ENCODE assay signal across 19 mouse cellular contexts in genomic region chr6:82021074-82021473, GRCm38 (mm10). TPM values are rescaled to one million over a fixed set of nuclear protein-coding genes. Genes with fewer than 3 reads are reported as not detected.
DNase-seq lines count a peak whose midpoint lies in the region; ATAC-seq lines count a peak whose summit lies in the region.
"Had no signal": no experiment of that assay in that cellular context is flagged by ENCODE, and none has a peak within 500 bp of the region (broad histone marks: within the 10 kb centered on the region; RNA-seq: fewer than 3 reads in every experiment).

No protein-coding gene starts in this region.

- 0 out of 2 replicates have a peak overlapping the region, but pooled peaks have one; percentile 34 for H3K27ac ChIP-seq in kidney, embryonic 16.5 days (ENCODE audit: low read length)
- H3K27ac ChIP-seq: embryonic facial prominence, embryonic 12.5 days; forebrain, embryonic 15.5 days; heart, adult 2 months; hindbrain, embryonic 10.5 days; hindbrain, embryonic 14.5 days had no signal

- no peaks in the 10 kb centered on the region for H3K27me3 ChIP-seq in kidney, embryonic 16.5 days (ENCODE audit: insufficient read depth, low read length)
- H3K27me3 ChIP-seq: embryonic facial prominence, embryonic 12.5 days; forebrain, embryonic 15.5 days had no signal

- H3K36me3 ChIP-seq in kidney, embryonic 16.5 days (ENCODE audit: insufficient read depth, low read length): no peaks in the 10 kb centered on the region
- H3K36me3 ChIP-seq: embryonic facial prominence, embryonic 12.5 days; forebrain, embryonic 15.5 days; hindbrain, embryonic 10.5 days had no signal

- H3K4me1 ChIP-seq in kidney, embryonic 16.5 days (ENCODE audit: insufficient read depth, low read length): no peaks in the 10 kb centered on the region
- H3K4me1 ChIP-seq: embryonic facial prominence, embryonic 12.5 days; forebrain, embryonic 15.5 days; hindbrain, embryonic 10.5 days had no signal

- no peak overlapping the region for H3K4me3 ChIP-seq in kidney, embryonic 16.5 days (ENCODE audit: low read length)
- H3K4me3 ChIP-seq: embryonic facial prominence, embryonic 12.5 days; forebrain, embryonic 15.5 days; heart, adult 2 months; hindbrain, embryonic 10.5 days had no signal

- DNase-seq in kidney, adult 18-20 months: peak; percentile 38
- DNase-seq in kidney, postnatal 14 days: no peak
- DNase-seq in testis, postnatal 10 days (ENCODE audit: low spot score): peak; percentile 26
- no peak for DNase-seq in testis, postnatal 14 days (ENCODE audit: low spot score)
- no peak for DNase-seq in urinary bladder, postnatal 25 days (ENCODE audit: low spot score)
- DNase-seq in layer of hippocampus, adult 8-10 months (ENCODE audit: low spot score in 2 of 2): no peak
- DNase-seq: adrenal gland, postnatal 10 days; cerebellum, adult 11 months; cerebellum, adult 8-10 months; cerebellum, postnatal 14 days; gastrocnemius, postnatal 36 days; heart, adult 2 months had no signal

- H3K9ac ChIP-seq in kidney, embryonic 16.5 days (replicated peaks; ENCODE audit: low read length): no peak overlapping the region
- H3K9ac ChIP-seq: embryonic facial prominence, embryonic 12.5 days; forebrain, embryonic 15.5 days; hindbrain, embryonic 14.5 days had no signal

- peak; percentile 73; the same call in 1 of the 2 replicates for ATAC-seq in kidney, embryonic 16.5 days (ENCODE audit: low FRiP score, low TSS enrichment)
- ATAC-seq: forebrain, embryonic 15.5 days had no signal

- H3K4me2 ChIP-seq in kidney, embryonic 16.5 days (replicated peaks; ENCODE audit: low read depth, low read length): no peak overlapping the region
- H3K4me2 ChIP-seq: embryonic facial prominence, embryonic 12.5 days; forebrain, embryonic 15.5 days; heart, embryonic 11.5 days; hindbrain, embryonic 14.5 days had no signal

- H3K9me3 ChIP-seq in kidney, embryonic 16.5 days (ENCODE audit: low read length): no peaks in the 10 kb centered on the region
- H3K9me3 ChIP-seq: embryonic facial prominence, embryonic 12.5 days; forebrain, embryonic 15.5 days; hindbrain, embryonic 10.5 days had no signal

- 70% methylated on average over 5 of the region's 5 CpGs for WGBS in kidney, embryonic 16.5 days

RNA-seq across cellular contexts. Expression of gene Eva1a, which starts 19.8 kb away (rescaled TPM):
- 49.7 TPM in 2 replicates for polyA plus RNA-seq in kidney, embryonic 16.5 days (2015; fragmentation: Nextera tagmentation; extraction: Ambion mirVana)
- total RNA-seq in layer of hippocampus, adult 8-10 months (2022): 10 to 100 TPM; 12.8 to 16.0 (median 14.0) TPM
- total RNA-seq: common myeloid progenitor, adult 5-6 weeks had no signal

RNA-seq across cellular contexts. Expression of gene Mrpl19, which starts 55.3 kb away (rescaled TPM):
- polyA plus RNA-seq in kidney, embryonic 16.5 days (2015; fragmentation: Nextera tagmentation; extraction: Ambion mirVana): 49.2 and 57.1 TPM in 2 replicates
- total RNA-seq in layer of hippocampus, adult 8-10 months (2022): 10 to 100 TPM; 31.2 to 35.8 (median 32.9) TPM

Comparison
In these comparisons a context has a peak if more than half of its experiments do, and no peak if none do; other contexts are left out.
1. DNase-seq: peak in kidney, adult 18-20 months (single experiment) and testis, postnatal 10 days (single experiment); none in kidney, postnatal 14 days (single experiment), testis, postnatal 14 days (single experiment), urinary bladder, postnatal 25 days (single experiment) and layer of hippocampus, adult 8-10 months (0 of 2).